In the genomic region with DNA sequence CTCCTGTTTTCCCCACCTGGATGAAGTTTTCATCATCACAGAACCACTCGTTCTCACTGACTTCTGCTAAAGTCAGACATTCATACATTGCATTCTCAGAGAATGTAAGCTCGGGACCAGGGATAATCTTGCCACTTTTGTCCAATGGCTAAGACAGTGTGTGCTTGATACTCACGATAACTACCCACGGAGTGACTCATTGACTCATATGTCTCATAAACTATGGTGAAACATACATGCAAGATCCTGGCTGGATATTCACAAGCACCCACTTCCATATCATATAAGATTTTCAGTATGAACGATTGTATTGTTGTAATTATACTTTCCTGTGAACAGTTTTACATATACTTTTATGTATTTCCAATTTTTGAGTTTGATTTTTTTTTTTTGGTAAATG, we compare ENCODE assay signal across 25 mouse cellular contexts.
DNase-seq lines count a peak whose midpoint lies in the region; ATAC-seq and TF ChIP-seq lines count a peak whose summit lies in the region.
"Had no signal": no experiment of that assay in that cellular context is flagged by ENCODE, and none has a peak within 500 bp of the region (broad histone marks: within the 10 kb centered on the region; RNA-seq: fewer than 3 reads in every experiment).

No protein-coding gene starts in this region.

- H3K4me2 ChIP-seq in stomach, postnatal 0 days (replicated peaks; ENCODE audit: low read depth): no peak overlapping the region
- H3K4me2 ChIP-seq: embryonic facial prominence, embryonic 13.5 days; embryonic facial prominence, embryonic 15.5 days; forebrain, embryonic 13.5 days; forebrain, embryonic 15.5 days had no signal

- H3K36me3 ChIP-seq in stomach, postnatal 0 days (ENCODE audit: control insufficient read depth, insufficient read depth, low read length): no peaks in the 10 kb centered on the region
- H3K36me3 ChIP-seq: embryonic facial prominence, embryonic 13.5 days; embryonic facial prominence, embryonic 15.5 days; forebrain, embryonic 15.5 days; G1E had no signal

- H3K9ac ChIP-seq in stomach, postnatal 0 days (ENCODE audit: low read length): no peak overlapping the region
- H3K9ac ChIP-seq: embryonic facial prominence, embryonic 13.5 days; embryonic facial prominence, embryonic 15.5 days; forebrain, embryonic 13.5 days; forebrain, embryonic 15.5 days; forebrain, postnatal 0 days had no signal

- TF ChIP-seq CTCF in embryonic fibroblast, embryonic 13.5 days (IDR thresholded peaks at IDR 0.05; ENCODE audit: borderline replicate concordance, insufficient read depth, low read length): no peak
- TF ChIP-seq CTCF in stomach, postnatal 0 days (IDR thresholded peaks at IDR 0.05; ENCODE audit: low read depth): no peak

- 87% methylated on average over 5 of the region's 5 CpGs for WGBS in stomach, postnatal 0 days

- DNase-seq in 3T3-L1 (ENCODE audit: low read depth, low spot score) (peak; percentile 54), NIH3T3 (ENCODE audit: low read depth) (peak; percentile 33)
- no peak for DNase-seq in stomach, postnatal 0 days (ENCODE audit: low spot score)
- no peak for DNase-seq in lung, postnatal 36 days
- DNase-seq: adrenal gland, adult 8-10 months; adrenal gland, postnatal 14 days; adrenal gland, postnatal 36 days; B cell, adult 2 months; cerebellum, adult 11 months; cerebellum, adult 18-20 months; cerebellum, adult 8-10 months; cerebellum, adult 9-11 months; cerebellum, postnatal 14 days; cerebellum, postnatal 36 days; embryo, embryonic 11 days; forebrain, postnatal 0 days had no signal

- TF ChIP-seq EP300 in stomach, postnatal 0 days (optimal IDR thresholded peaks at IDR 0.05): no peak

- no peak for ATAC-seq in stomach, postnatal 0 days (ENCODE audit: low FRiP score, low TSS enrichment)
- ATAC-seq in activated CD4-positive, CD25-positive, alpha-beta regulatory T cell, adult 4 months: no peak
- ATAC-seq: CD4-positive, CD25-positive, alpha-beta regulatory T cell, adult 4 months; forebrain, embryonic 13.5 days; forebrain, embryonic 15.5 days; forebrain, postnatal 0 days had no signal

- H3K4me1 ChIP-seq in embryonic fibroblast, embryonic 13.5 days (ENCODE audit: control insufficient read depth, insufficient read depth, low read length): no peaks in the 10 kb centered on the region; the same call in 1 of the 2 replicates
- H3K4me1 ChIP-seq in stomach, postnatal 0 days (replicated peaks; ENCODE audit: control insufficient read depth, insufficient read depth): no peaks in the 10 kb centered on the region
- H3K4me1 ChIP-seq: embryonic facial prominence, embryonic 13.5 days; embryonic facial prominence, embryonic 15.5 days; forebrain, embryonic 13.5 days; forebrain, embryonic 15.5 days had no signal

- no peaks in the 10 kb centered on the region for H3K27me3 ChIP-seq in stomach, postnatal 0 days (ENCODE audit: control insufficient read depth, insufficient read depth, low read length)
- H3K27me3 ChIP-seq: CH12.LX; embryonic facial prominence, embryonic 13.5 days; embryonic facial prominence, embryonic 15.5 days had no signal

- no peak for TF ChIP-seq POLR2A in embryonic fibroblast, embryonic 13.5 days (IDR thresholded peaks at IDR 0.05; ENCODE audit: low read depth, low read length)

- H3K9me3 ChIP-seq in stomach, postnatal 0 days (ENCODE audit: control insufficient read depth, low read length): no peaks in the 10 kb centered on the region
- H3K9me3 ChIP-seq: embryonic facial prominence, embryonic 13.5 days; embryonic facial prominence, embryonic 15.5 days; forebrain, embryonic 13.5 days; forebrain, embryonic 15.5 days had no signal

- H3K4me3 ChIP-seq in embryonic fibroblast, embryonic 13.5 days (ENCODE audit: insufficient read depth, low read length): no peak overlapping the region
- H3K4me3 ChIP-seq in stomach, postnatal 0 days (ENCODE audit: low read depth, low read length): no peak overlapping the region
- H3K4me3 ChIP-seq: embryonic facial prominence, embryonic 13.5 days; embryonic facial prominence, embryonic 15.5 days; forebrain, embryonic 13.5 days; forebrain, embryonic 15.5 days had no signal

- H3K27ac ChIP-seq in embryonic fibroblast, embryonic 13.5 days (ENCODE audit: insufficient read depth, low read length): peak overlapping the region; percentile 75
- H3K27ac ChIP-seq in stomach, postnatal 0 days (replicated peaks): no peak overlapping the region
- H3K27ac ChIP-seq: embryonic facial prominence, embryonic 13.5 days; embryonic facial prominence, embryonic 15.5 days; forebrain, embryonic 13.5 days; forebrain, embryonic 15.5 days had no signal

Comparison
In these comparisons a context has a peak if more than half of its experiments do, and no peak if none do; other contexts are left out.
1. DNase-seq: peak in 3T3-L1 (single experiment) and NIH3T3 (single experiment); none in stomach, postnatal 0 days (single experiment) and lung, postnatal 36 days (single experiment).